Mouse (Mus musculus): ENCODE measurements around the gene Mmp8. TPM values are rescaled to one million over a fixed set of nuclear protein-coding genes. Genes with fewer than 3 reads are reported as not detected.

The Mmp8 gene
- not detected in 2 replicates for polyA plus RNA-seq (2015; fragmentation: Nextera tagmentation; extraction: Ambion mirVana)

DNA sequence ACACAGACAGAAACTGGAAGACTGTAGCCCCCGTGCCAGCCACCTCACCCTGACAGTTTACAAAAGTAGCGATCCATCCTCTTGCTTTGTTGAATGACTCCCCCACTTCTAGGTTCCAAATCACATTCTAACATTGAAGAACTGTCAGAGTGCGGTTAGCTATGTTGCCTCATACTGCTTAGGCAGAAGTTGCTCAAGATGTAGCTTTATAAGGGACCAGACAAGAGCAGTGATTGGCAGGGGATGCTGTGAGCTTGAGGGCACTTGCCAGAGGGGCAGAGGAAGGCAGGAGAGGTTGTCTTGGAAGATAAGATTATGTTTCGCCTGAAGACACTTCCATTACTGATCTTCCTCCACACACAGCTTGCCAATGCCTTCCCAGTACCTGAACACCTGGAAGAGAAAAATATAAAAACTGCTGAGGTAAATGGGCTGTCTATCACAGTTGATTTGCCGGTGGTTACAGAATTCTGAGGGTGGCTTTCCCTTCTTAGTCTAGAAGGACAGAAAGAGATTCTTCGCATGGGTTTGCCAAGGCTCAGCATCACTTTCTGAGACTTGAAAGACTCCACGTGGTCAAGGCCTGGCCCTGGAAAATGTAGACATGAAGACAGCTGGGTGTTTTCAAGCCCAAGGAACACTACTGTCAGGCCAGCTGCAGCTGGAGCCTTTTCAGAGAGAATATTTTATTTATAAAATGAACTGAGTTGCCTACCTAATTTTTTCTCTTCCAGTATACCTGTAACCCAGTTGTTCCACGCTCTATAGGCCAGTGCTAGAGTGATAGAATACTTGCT, at the start of gene Mmp8:
TSS of gene Mmp8 (plus strand) at position 236 of the 797 bp plus-strand sequence.
- no peaks in the 10 kb centered on the region for H3K36me3 ChIP-seq (ENCODE audit: poor library complexity, severe bottlenecking)
- H3K4me3 ChIP-seq, result no peak within 1 kb of the TSS
- H3K4me2 ChIP-seq, result no peak within 1 kb of the TSS
- no peaks in the 10 kb centered on the region for H3K4me1 ChIP-seq
- 87% methylated on average over 8 of the region's 8 CpGs for WGBS
- H3K9ac ChIP-seq, result no peak within 1 kb of the TSS
- H3K27ac ChIP-seq, result no peak within 1 kb of the TSS
- ATAC-seq, result no peak
- H3K9me3 ChIP-seq (replicated peaks), result no peaks in the 10 kb centered on the region
- H3K27me3 ChIP-seq, result no peaks in the 10 kb centered on the region

DNA sequence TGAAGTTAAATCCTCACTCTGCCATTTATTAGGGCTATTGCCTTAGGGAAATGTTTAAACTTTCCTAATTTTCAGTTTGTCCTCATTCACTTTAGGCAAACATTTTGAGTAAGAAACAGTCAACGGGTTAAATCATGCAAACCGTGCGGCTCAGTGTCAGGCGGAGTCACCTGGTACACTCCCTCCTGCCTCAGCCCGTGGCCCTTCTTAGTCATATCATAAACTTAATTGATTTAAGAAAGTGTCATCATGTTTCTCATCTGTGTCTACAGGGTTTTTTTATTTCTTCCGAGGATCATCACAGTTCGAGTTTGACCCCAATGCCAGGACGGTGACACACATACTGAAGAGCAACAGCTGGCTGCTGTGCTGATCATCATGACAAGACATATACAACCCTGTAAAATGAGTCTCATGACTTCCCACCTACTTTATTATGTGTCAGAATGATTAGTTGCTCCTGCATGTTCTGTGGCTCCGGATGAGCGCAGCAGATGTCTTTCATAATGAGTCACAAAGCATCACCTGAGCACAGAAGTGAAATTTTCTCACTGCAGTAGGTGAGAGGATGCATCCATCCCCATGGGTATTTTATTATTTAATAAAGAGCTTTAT, 48.5 kb upstream of the Mmp8 start:
- WGBS, result 94% methylated on average over 10 of the region's 10 CpGs
- ATAC-seq, result no peak

DNA sequence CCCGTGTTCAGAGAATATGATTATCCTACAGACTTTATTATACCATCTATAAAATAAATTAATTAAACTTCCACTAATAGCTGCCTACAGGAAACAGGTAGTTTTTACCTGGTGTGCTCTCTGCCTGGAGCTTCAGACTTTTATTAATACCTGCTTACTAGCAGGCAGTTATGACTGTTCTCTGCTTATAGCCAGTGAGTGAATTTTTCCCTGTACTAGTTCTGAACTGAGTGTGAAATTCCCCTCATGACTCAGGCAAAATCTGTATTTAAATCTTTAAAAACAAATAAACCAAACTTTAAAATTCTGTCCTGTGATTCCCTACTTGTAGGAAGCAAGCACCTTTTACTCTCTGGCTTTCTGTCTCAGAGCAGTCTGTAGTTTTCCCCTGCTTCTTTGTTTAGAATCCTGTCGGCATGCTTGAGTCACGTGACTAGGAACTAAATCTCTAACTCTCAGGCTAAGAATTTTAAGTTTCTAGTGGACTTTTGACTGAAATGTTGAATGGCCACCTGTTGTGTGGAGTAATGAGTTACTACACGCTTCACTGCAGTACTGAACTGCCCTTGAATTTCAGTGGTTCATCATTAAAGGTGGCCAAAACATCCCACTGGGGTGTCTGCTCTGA, 40.2 kb upstream of the Mmp8 start:
- Histone ChIP-seq H3K9ac (no peak overlapping the region), H3K4me2 (no peak overlapping the region), H3K4me3 (no peak overlapping the region), H3K27ac (no peak overlapping the region), H3K36me3 (ENCODE audit: poor library complexity, severe bottlenecking) (no peaks in the 10 kb centered on the region), H3K4me1 (no peaks in the 10 kb centered on the region), H3K27me3 (no peaks in the 10 kb centered on the region), H3K9me3 (replicated peaks) (no peaks in the 10 kb centered on the region)
- no peak for ATAC-seq
- WGBS, result 49% methylated on average over 4 of the region's 4 CpGs

More for the DNA sequence above, 48.5 kb upstream of the Mmp8 start:
- no peaks in the 10 kb centered on the region for H3K36me3 ChIP-seq (ENCODE audit: poor library complexity, severe bottlenecking)
- no peak overlapping the region for H3K27ac ChIP-seq
- H3K4me2 ChIP-seq, result no peak overlapping the region
- H3K4me3 ChIP-seq, result no peak overlapping the region
- no peaks in the 10 kb centered on the region for H3K9me3 ChIP-seq (replicated peaks)
- no peak overlapping the region for H3K9ac ChIP-seq
- no peaks in the 10 kb centered on the region for H3K4me1 ChIP-seq
- no peaks in the 10 kb centered on the region for H3K27me3 ChIP-seq

DNA sequence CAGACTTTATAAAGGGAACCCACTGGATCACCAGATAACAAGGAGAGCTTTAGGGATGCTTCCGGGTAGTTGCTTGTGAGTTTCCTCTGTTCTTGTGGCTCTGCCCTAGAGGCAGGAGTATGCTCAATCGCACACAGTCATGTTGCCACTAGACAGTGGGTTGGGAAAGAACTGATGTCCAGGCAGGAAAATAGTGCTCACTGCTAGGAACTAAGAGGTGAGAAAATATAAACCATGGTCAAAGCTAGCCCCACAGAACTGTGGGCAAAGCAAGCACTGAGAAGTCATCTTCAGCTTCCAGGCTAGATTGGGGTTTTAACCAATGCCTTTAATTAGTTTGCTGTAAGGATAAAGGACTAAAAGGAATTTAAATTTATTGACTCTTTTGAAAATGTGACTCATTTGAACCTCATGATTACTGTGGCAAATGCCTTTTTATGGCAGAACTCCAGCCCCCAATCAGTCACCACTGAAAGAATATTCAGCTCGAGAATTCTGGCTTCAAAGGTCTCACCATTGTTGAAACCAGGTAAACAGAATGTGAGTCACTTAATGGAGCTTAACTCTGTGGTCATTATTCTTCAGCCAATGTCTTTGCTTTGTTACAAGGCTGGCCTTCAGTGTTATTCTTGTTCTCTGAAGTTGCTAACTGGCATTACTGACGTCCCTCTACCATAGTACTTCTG, 31.9 kb upstream of the Mmp8 start:
- whole genome bisulfite sequencing, result 59% methylated on average over 4 of the region's 4 CpGs
- no peak overlapping the region for H3K4me2 ChIP-seq
- no peak overlapping the region for H3K4me3 ChIP-seq
- H3K4me1 ChIP-seq, result no peaks in the 10 kb centered on the region
- H3K9me3 ChIP-seq (replicated peaks), result no peaks in the 10 kb centered on the region
- no peak overlapping the region for H3K27ac ChIP-seq
- no peak overlapping the region for H3K9ac ChIP-seq
- no peaks in the 10 kb centered on the region for H3K36me3 ChIP-seq (ENCODE audit: poor library complexity, severe bottlenecking)
- no peak for ATAC-seq
- no peaks in the 10 kb centered on the region for H3K27me3 ChIP-seq

DNA sequence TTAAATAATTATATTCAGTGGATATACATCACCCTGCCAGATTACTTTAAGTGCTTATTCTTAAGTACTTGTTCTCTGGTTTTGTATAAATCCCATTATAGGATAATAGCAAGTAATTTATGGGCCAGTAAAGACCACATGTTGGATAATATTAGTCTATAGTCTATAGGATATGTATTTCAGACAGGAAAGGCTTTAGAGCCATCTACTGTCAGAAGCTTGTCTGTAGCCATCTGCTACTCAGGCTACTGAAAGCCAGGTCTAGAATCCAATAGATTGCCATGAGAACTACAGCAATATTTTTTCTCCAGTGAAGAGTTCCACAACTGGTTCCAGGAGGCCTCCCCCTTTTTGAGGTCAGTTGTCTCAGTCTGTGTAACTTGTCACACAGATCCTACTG, 15.5 kb upstream of the Mmp8 start:
- Histone ChIP-seq H3K27ac (no peak overlapping the region), H3K36me3 (ENCODE audit: poor library complexity, severe bottlenecking) (no peaks in the 10 kb centered on the region), H3K27me3 (no peaks in the 10 kb centered on the region), H3K4me3 (no peak overlapping the region), H3K4me1 (no peaks in the 10 kb centered on the region), H3K9me3 (replicated peaks) (no peaks in the 10 kb centered on the region), H3K9ac (no peak overlapping the region), H3K4me2 (no peak overlapping the region)
- ATAC-seq, result no peak

DNA sequence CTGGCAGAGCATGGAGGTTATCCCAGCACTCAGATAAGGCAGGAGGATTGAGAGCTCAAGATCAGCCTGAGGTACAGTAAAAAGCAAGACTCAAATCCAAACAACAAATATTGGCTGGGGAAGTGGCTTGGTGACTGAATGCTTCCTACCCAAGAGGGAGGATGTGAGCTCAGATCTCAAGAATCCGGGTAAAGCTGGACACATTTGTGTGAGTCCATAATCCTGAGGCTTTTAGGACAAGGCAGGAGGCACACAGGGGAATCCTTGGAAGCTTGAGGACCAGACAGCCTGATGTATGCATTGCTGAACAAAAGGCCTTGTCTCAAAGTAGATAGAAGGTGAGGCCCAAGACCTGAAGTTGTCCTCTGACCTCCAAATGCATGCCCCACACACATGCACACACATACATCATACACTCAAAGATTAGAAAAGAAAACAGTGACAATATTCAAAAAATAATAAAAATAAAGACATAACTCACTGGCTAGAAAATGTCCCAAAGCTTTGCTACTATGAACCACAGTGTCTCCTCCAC, 13.3 kb upstream of the Mmp8 start:
- no peak for ATAC-seq
- no peaks in the 10 kb centered on the region for H3K9me3 ChIP-seq (replicated peaks)

DNA sequence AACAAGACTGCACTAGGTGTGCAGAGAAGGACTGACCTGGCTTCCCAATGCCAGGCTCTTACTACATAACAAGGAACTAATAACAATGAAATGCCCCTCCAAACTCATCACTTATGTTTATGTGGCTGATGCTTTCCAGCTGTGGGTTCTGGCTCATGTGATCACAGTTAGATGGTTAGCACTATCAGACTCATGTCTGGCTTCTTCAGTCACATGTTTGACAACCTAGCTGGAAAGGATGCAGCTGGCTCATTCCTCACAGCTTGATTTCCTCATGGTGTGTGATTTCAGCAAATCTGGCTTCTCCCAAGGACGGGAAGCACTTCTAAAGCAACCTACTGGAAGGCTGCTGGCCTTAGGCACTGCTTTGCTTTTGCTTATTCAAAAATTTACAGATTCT, 12.8 kb upstream of the Mmp8 start:
- Histone ChIP-seq H3K4me3 (no peak overlapping the region), H3K4me1 (no peaks in the 10 kb centered on the region), H3K4me2 (no peak overlapping the region), H3K27me3 (no peaks in the 10 kb centered on the region), H3K36me3 (ENCODE audit: poor library complexity, severe bottlenecking) (no peaks in the 10 kb centered on the region), H3K27ac (no peak overlapping the region), H3K9me3 (replicated peaks) (no peaks in the 10 kb centered on the region), H3K9ac (no peak overlapping the region)
- 73% methylated on average over 1 of the region's 1 CpGs for WGBS
- ATAC-seq, result no peak

More for the DNA sequence above, 13.3 kb upstream of the Mmp8 start:
- no peaks in the 10 kb centered on the region for H3K36me3 ChIP-seq (ENCODE audit: poor library complexity, severe bottlenecking)
- no peak overlapping the region for H3K4me3 ChIP-seq
- WGBS, result 76% methylated on average over 1 of the region's 1 CpGs
- H3K4me1 ChIP-seq, result no peaks in the 10 kb centered on the region
- H3K27me3 ChIP-seq, result no peaks in the 10 kb centered on the region
- H3K27ac ChIP-seq, result no peak overlapping the region
- no peak overlapping the region for H3K4me2 ChIP-seq
- H3K9ac ChIP-seq, result no peak overlapping the region

DNA sequence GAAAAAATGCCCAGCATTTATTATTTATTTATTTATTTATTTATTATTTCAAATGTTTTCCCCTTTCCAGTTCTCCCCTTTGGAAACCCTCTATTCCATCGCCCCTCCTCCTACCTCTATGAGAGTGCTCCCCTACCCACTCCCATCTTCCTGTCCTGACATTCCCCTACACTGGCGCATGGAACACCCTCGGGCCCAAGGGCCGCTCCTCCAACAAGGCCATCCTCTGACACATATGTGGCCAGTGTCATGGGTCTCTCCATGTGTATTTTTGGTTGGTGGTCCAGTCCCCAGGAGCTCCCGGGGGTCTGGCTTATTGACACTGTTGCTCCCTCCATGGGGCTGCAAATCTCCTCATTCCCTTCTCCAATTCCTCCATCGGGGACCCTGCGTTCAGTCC, 12.3 kb upstream of the Mmp8 start:
- no peak for ATAC-seq
- WGBS, result 93% methylated on average over 7 of the region's 7 CpGs
- Histone ChIP-seq H3K4me3 (no peak overlapping the region), H3K4me2 (no peak overlapping the region), H3K9me3 (replicated peaks) (no peaks in the 10 kb centered on the region), H3K27me3 (no peaks in the 10 kb centered on the region), H3K36me3 (ENCODE audit: poor library complexity, severe bottlenecking) (no peaks in the 10 kb centered on the region), H3K4me1 (no peaks in the 10 kb centered on the region), H3K27ac (no peak overlapping the region), H3K9ac (no peak overlapping the region)

DNA sequence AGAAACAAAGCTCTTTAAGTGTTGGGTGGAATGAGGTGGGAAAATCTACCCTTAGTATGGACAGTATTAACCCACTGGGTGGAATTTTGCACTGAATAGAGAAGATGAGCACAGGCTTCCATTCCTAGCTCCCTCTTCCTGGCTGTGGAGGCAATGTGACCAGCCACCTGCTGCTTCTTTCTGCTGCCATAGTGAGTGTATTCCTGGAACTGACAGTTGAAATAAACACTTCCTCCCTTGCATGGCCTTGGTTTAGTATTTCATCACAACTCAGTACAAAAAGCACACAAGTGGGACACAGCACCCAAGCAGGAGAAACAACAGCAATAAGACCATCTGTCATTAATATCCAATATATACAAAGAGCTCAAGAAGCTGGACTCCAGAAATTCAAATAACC, 6.3 kb upstream of the Mmp8 start:
- Histone ChIP-seq H3K4me2 (no peak overlapping the region), H3K27ac (no peak overlapping the region), H3K27me3 (no peaks in the 10 kb centered on the region), H3K9ac (no peak overlapping the region), H3K4me3 (no peak overlapping the region), H3K36me3 (ENCODE audit: poor library complexity, severe bottlenecking) (no peaks in the 10 kb centered on the region), H3K9me3 (replicated peaks) (no peaks in the 10 kb centered on the region), H3K4me1 (no peaks in the 10 kb centered on the region)
- no peak for ATAC-seq

DNA sequence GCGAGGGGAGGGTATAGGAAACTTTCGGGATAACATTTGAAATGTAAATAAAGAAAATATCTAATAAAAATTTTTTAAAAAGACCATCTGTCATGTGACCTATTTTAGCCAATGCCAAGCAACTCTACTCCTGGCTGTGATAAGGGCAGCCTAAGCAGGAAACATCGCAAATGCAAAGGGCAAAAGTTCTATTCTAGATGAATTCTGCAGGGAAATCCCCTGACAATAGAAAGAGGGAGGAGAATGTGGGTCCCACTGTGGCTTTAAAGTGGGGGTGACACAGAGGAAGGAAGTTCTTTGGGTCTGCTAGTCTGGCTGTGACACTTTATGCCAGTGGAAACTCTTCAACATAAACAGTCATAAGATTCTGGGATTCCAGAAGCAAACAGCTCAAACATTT, 4.7 kb upstream of the Mmp8 start:
- no peak for ATAC-seq
- Histone ChIP-seq H3K4me1 (no peaks in the 10 kb centered on the region), H3K4me3 (no peak overlapping the region), H3K9me3 (replicated peaks) (no peaks in the 10 kb centered on the region), H3K4me2 (no peak overlapping the region), H3K36me3 (ENCODE audit: poor library complexity, severe bottlenecking) (no peaks in the 10 kb centered on the region), H3K27ac (no peak overlapping the region), H3K9ac (no peak overlapping the region), H3K27me3 (no peaks in the 10 kb centered on the region)
- WGBS, result 85% methylated on average over 3 of the region's 3 CpGs

DNA sequence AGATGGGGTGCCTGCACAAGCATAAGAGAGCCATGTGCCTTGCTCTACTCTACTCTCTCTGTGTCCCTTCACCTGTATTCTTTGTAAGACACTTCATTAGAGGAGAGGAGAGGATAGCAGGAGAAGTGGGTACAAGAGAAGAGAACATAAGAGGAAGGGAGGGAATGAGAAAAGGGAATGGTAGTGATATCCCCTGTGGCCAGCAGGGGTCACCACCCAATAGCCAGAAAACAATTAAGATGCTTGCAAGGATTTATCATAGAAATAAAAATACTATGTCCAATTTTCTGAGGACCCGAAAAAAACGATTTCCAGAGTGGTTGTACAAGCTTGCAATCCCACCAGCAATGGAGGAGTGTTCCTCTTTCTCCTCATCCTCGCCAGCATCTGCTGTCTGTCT, 3.9 kb upstream of the Mmp8 start:
- WGBS, result 43% methylated on average over 3 of the region's 3 CpGs
- H3K27me3 ChIP-seq, result no peaks in the 10 kb centered on the region
- no peak overlapping the region for H3K4me3 ChIP-seq
- no peaks in the 10 kb centered on the region for H3K9me3 ChIP-seq (replicated peaks)
- no peak overlapping the region for H3K9ac ChIP-seq
- H3K4me1 ChIP-seq, result no peaks in the 10 kb centered on the region
- H3K27ac ChIP-seq, result no peak overlapping the region
- H3K4me2 ChIP-seq, result no peak overlapping the region
- no peak for ATAC-seq
- H3K36me3 ChIP-seq (ENCODE audit: poor library complexity, severe bottlenecking), result no peaks in the 10 kb centered on the region

DNA sequence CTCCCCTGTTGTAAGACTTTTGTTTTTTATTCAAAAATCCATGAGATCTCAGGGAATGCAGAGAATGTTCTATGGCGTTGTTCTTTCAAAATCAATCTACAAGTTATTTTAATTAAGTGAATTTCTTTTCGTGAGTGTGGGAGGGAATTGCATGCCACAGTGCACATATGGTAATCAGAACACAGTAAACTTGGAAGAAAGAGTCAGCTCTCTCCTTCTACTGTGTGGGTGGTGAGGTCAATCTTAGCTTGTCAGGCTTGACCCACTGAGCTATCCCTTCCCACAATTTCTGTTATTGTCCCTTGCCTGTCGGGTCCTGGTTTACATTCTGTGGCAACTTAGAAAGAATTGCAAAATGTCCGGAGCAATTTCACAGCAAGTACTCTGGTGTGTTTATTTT, 1.8 kb downstream of the Mmp8 start:
- WGBS, result 72% methylated on average over 4 of the region's 4 CpGs

More for the DNA sequence above, 1.8 kb downstream of the Mmp8 start:
- Histone ChIP-seq H3K4me2 (no peak overlapping the region), H3K9me3 (replicated peaks) (no peaks in the 10 kb centered on the region), H3K27ac (no peak overlapping the region), H3K4me1 (no peaks in the 10 kb centered on the region), H3K4me3 (no peak overlapping the region), H3K27me3 (no peaks in the 10 kb centered on the region), H3K9ac (no peak overlapping the region), H3K36me3 (ENCODE audit: poor library complexity, severe bottlenecking) (no peaks in the 10 kb centered on the region)
- no peak for ATAC-seq
